Mouse (Mus musculus) limb, embryonic 10.5 days (tissue): ENCODE results near the gene Mterf1b. TPM values are rescaled to one million over a fixed set of nuclear protein-coding genes. Genes with fewer than 3 reads are reported as not detected.
"Not testable (repeated sequence)": the region's sequence is repeated elsewhere in the genome, so short reads cannot be mapped to it uniquely, and the experiment has no call there.

Experiments used
- DNase-seq: peaks from one replicate; pipeline ENCODE4 v3.0.0-alpha.2; 2017; ENCODE audit warnings: low spot score
- H3K27ac ChIP-seq: fragments of 300-500 bp; sonication (generic); 2 replicates; pipeline ENCODE4 v1.5.1; 2016; ENCODE audit warnings: mild to moderate bottlenecking
- H3K27me3 ChIP-seq: fragments of 300-500 bp; sonication (generic); 2 replicates; pipeline ENCODE4 v1.6.1; 2016; ENCODE audit warnings: low read depth, mild to moderate bottlenecking; ENCODE audit not compliant: poor library complexity, severe bottlenecking
- H3K36me3 ChIP-seq: fragments of 300-500 bp; sonication (generic); 2 replicates; pipeline ENCODE4 v1.6.1; 2016; ENCODE audit warnings: mild to moderate bottlenecking, moderate library complexity
- H3K4me1 ChIP-seq: fragments of 300-500 bp; sonication (generic); 2 replicates; pipeline ENCODE4 v1.6.1; 2016
- H3K4me3 ChIP-seq: fragments of 300-500 bp; sonication (generic); 2 replicates; pipeline ENCODE4 v1.5.1; 2016; ENCODE audit warnings: mild to moderate bottlenecking, moderate library complexity
- H3K9me3 ChIP-seq: fragments of 300-500 bp; sonication (generic); replicated peaks from 2 replicates; pipeline ENCODE4 v1.6.1; 2016; ENCODE audit warnings: mild to moderate bottlenecking
- WGBS: fragments of 180-500 bp; shearing (Covaris S2); methylation state at CpG from one replicate; pipeline ENCODE4 v1.1.7; 2016; 5-methylcytosine and 5-hydroxymethylcytosine counted together
- polyA plus RNA-seq: library from polyadenylated mRNA; unstranded; fragments of >200 nt; fragmentation: Nextera tagmentation; extraction: Ambion mirVana; gene quantifications from 2 replicates; pipeline ENCODE4 v1.2.1, GENCODE M21; 2016

Mterf1b gene
- polyA plus RNA-seq: 2.6 and 3.4 TPM in 2 replicates

DNA sequence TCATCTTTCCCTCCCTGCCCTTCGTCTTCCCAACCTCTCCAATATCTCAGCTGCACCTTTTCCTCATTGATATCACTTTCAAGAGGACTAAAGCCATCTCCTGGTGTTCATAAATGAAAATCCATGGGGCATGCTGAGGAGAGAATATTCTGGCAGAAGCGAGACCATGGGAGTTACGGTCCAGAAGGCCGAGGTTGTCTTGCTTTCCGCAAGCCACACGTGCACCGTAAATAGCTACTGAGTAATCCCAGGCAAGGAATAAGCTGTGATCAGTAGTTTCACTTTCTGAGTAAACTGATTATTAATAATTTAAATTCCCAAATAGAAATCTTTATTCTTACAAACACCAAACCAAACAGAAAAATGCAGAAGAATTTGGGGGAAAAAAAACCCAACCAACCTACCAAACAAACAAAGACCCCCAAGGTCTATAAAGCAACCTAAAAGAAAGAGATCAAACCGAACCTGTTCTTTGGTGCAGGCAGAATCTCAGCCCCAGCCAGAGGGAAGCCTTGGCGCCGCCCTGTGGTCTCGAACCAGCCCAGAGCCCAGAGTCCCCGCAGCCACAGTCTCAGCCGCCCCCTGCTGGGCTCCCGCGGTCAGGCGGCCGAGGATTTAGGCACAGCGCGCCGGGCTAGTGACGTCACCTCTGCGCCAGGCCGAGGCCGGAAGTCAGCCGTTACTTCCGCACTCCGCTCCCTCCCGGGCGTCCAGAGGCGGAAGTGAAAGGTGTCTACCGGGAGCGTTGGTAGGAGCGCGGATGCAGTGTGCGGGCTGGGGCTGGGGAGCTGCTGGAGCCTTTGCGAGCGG, at the start of gene Mterf1b:
Mterf1b (plus strand) TSS at position 697 of the 810 bp plus-strand sequence.
- 58% methylated on average over 12 of the region's 37 CpGs for WGBS
- H3K4me3 ChIP-seq: peak within 1 kb of the TSS; percentile 48
- not testable (repeated sequence) for H3K36me3 ChIP-seq, H3K27me3 ChIP-seq, H3K4me1 ChIP-seq, H3K9me3 ChIP-seq, DNase-seq, H3K27ac ChIP-seq

- not testable (repeated sequence) for H3K27me3 ChIP-seq, H3K4me3 ChIP-seq, H3K9me3 ChIP-seq, H3K27ac ChIP-seq, H3K4me1 ChIP-seq, H3K36me3 ChIP-seq
- DNase-seq: peak; percentile 21
- WGBS: 94% methylated on average over 5 of the region's 5 CpGs
Measured at GRCm38 (mm10) chr5:4159418-4160071, 32.6 kb upstream of the Mterf1b start.

DNA sequence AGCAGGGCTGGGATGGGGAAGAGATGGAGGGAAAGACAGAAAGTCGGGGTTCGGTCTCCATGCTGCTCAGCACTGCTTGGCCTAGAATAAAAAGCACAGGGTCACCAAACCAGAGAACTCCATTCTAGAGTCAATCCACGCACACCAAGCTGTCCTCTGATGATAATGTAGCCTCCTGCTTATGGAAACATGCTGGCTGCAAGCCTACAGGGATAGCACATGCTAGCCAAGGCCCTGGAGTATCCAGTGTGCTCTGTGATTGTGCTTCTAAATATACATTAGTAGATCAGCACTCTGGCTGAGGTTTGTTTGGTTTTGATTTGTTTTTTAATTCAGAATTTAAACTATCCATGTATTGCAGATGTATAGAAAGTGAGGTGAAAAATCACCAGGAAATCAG, 30.6 kb upstream of the Mterf1b start:
- Histone ChIP-seq H3K4me1 (no peaks in the 10 kb centered on the region), H3K36me3 (no peaks in the 10 kb centered on the region), H3K4me3 (no peak overlapping the region), H3K9me3 (no peaks in the 10 kb centered on the region), H3K27me3 (no peaks in the 10 kb centered on the region), H3K27ac (no peak overlapping the region)
- DNase-seq: peak; percentile 13
- 88% methylated on average over 3 of the region's 3 CpGs for WGBS

DNA sequence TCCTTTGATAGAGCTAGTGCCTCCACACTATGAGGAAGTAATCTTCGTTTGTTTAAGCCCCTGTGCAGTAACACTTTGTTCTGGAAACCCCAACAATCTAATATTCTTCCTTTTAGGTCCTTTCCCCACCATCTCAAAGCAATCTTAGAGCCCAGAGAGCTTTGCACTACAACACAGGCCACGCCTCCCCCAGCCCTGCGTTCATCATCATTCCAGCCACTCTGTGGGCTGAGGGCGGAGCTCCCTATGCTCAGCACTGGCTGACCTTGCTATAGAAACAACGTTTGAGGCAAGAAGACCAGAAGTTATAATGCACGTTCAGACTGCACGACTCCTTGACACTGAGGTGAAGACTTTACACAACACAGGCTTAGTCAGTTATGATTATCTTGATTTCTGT, 29.7 kb upstream of the Mterf1b start:
- no peaks in the 10 kb centered on the region for H3K9me3 ChIP-seq
- H3K4me1 ChIP-seq: no peaks in the 10 kb centered on the region
- 70% methylated on average over 7 of the region's 7 CpGs for WGBS
- DNase-seq: peak; percentile 21
- no peak overlapping the region for H3K27ac ChIP-seq
- H3K27me3 ChIP-seq: no peaks in the 10 kb centered on the region
- no peaks in the 10 kb centered on the region for H3K36me3 ChIP-seq
- H3K4me3 ChIP-seq: no peak overlapping the region

DNA sequence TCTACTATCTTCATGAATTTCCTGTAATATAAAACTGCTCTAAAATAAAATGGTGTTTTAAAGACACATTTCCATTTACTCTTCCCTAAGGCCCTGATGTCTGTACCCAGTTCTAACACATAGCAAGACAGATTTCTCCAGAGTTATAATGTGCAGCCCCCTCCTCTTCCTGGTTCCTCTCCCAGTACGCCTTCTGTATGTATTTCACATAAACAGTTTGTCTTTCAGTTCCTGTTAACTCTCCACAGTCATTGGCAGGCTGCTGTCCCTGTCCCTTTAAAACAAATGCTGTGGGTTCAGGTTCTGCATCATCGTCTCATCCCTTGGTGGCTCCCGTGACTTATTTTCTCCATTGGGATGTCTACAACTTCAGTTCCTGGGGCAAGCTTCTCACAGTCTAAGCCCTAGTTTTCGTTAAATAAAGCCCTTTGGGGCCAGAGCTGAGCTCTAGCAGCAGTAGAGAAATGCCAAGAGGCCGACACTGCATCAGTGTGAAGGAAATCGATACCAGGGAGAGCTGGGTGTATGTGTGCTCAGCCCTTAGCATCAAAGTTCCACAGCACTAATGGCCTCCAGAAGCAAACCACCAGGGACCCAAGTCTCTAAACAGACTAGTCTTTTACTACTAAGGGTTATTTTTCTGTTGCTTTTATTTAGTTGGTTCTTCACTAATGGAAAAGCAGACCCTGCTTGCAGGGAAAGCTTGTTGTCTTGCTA, 24.2 kb upstream of the Mterf1b start:
- 82% methylated on average over 6 of the region's 6 CpGs for WGBS
- not testable (repeated sequence) for H3K36me3 ChIP-seq

GRCm38 (mm10) chr5:4168530-4168926, 23.6 kb upstream of the Mterf1b start:
- not testable (repeated sequence) for H3K27ac ChIP-seq, H3K4me3 ChIP-seq, H3K9me3 ChIP-seq, DNase-seq, H3K27me3 ChIP-seq, H3K4me1 ChIP-seq, H3K36me3 ChIP-seq
- WGBS: 92% methylated on average over 4 of the region's 4 CpGs

More for the DNA sequence above, 24.2 kb upstream of the Mterf1b start:
- H3K4me1 ChIP-seq, H3K9me3 ChIP-seq, H3K27me3 ChIP-seq, H3K4me3 ChIP-seq, H3K27ac ChIP-seq: not testable (repeated sequence)
- DNase-seq: peak; percentile 12

DNA sequence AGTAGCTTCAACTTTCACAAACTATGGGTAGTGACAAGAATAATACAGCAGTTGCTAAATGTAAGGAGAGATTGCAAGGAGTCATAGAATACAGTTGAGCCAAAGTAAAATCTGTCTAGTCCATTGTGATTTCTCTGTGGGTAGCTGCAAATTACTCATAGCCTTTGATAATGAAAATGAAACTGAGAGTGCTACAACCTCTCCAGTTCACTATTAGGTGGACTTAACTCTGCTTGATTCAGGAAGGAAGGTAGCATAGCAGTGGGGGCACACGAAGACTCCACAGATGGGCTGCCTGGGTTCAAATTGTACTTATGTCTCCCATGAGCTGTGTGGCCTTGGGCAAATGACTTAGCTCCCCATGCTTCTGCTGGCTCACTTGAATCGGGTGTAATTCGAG, 15.7 kb upstream of the Mterf1b start:
- not testable (repeated sequence) for H3K27ac ChIP-seq, H3K4me1 ChIP-seq, H3K4me3 ChIP-seq, H3K27me3 ChIP-seq, H3K9me3 ChIP-seq, H3K36me3 ChIP-seq
- WGBS: 91% methylated on average over 3 of the region's 3 CpGs
- DNase-seq: peak; percentile 4

DNA sequence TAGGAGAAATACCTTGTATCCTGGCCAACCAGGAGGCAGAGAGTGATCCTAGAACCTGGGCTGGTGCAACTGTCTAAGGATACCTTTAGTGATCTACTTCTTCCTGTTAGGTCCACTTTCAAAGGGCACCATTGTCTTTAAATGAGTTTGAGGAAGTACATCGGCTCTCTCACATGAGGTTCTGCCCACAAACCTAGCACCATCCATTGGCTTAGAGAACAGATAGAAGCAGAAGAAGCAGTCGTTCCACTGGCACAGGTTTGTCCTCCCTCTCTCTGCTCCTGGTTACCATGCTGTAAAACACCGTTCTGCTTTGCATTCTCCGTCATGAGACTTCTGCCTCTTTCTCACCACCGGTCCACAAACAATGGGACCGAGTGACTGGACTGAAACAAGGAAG, 12.8 kb upstream of the Mterf1b start:
- Histone ChIP-seq H3K4me3 (no peak overlapping the region), H3K36me3 (no peaks in the 10 kb centered on the region), H3K4me1 (no peaks in the 10 kb centered on the region), H3K27me3 (no peaks in the 10 kb centered on the region), H3K27ac (no peak overlapping the region), H3K9me3 (no peaks in the 10 kb centered on the region)
- WGBS: 90% methylated on average over 6 of the region's 6 CpGs
- DNase-seq: no peak

- 73% methylated on average over 4 of the region's 4 CpGs for WGBS
- Histone ChIP-seq H3K9me3 (no peaks in the 10 kb centered on the region; the same call in 1 of the 2 replicates), H3K27me3 (no peaks in the 10 kb centered on the region), H3K4me3 (no peak overlapping the region), H3K36me3 (no peaks in the 10 kb centered on the region), H3K27ac (no peak overlapping the region), H3K4me1 (no peaks in the 10 kb centered on the region)
- no peak for DNase-seq
Measured at GRCm38 (mm10) chr5:4186815-4187214, 5.4 kb upstream of the Mterf1b start.

DNA sequence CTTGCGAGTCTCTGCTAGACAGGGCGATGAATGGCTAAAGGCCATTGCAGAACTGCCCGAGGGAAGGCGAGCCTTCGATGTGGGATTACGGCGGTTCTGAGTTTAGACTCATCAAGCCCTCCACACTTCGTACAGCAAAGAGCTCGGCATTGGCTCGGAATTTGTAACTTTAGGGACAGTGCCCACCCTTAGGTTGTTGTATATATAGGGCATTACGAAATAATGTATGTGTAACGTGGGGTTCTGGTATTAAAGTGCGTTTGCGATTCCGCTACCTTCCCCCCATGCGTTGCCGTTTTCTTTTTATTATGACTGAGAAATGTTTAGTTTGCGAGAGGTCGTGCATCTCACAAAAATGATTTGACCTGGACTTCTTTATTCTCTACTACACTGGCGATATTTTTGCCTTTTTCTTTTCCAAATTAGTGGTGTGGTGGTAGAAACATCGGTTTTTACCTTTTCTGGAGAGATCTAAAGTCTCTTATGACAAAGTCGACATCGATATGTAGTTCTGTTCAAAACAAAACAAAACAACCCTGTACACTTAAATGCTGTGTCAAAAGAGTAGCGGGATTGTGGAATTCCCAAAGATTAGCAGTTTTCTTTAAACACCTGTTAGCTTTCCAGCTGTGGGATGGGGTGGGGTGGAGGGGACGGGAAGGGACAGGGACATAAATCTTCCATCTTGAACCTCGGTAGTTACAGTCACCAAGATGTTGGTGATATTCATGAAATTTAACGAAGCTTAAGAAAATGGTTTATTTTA, 497 bp downstream of the Mterf1b start:
- not testable (repeated sequence) for H3K4me1 ChIP-seq, H3K27ac ChIP-seq, DNase-seq, H3K9me3 ChIP-seq, H3K36me3 ChIP-seq, H3K27me3 ChIP-seq
- WGBS: 10% methylated on average over 15 of the region's 27 CpGs
- H3K4me3 ChIP-seq: peak overlapping the region; percentile 48

DNA sequence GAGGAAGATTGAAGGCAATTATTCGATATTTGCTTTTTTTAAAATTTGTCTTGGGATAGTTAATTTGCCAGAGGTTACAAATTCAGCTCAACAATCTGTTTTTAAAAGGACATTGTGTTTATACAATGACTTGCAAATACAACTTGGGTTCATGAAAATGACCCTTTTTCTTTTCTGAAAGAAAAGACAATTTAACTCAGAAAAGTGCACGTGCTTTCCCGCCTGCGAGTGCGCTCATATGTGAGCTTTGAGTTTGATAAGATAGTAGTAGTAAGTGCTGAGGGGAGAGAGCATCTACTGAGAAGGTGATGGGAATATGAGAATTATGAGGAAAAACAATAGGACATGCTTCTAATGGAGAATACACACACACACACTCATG, 1.1 kb downstream of the Mterf1b start:
- Histone ChIP-seq H3K27me3 (no peaks in the 10 kb centered on the region), H3K4me3 (peak overlapping the region; percentile 48), H3K36me3 (no peaks in the 10 kb centered on the region), H3K9me3 (no peaks in the 10 kb centered on the region; the same call in 1 of the 2 replicates), H3K27ac (no peak overlapping the region), H3K4me1 (peaks cover 7% of the 10 kb centered on the region)
- 95% methylated on average over 5 of the region's 5 CpGs for WGBS
- DNase-seq: no peak

- no peak for DNase-seq
- no peaks in the 10 kb centered on the region for H3K27me3 ChIP-seq
- WGBS: 91% methylated on average over 1 of the region's 1 CpGs
- H3K36me3 ChIP-seq: no peaks in the 10 kb centered on the region
- peaks cover 7% of the 10 kb centered on the region for H3K4me1 ChIP-seq
- no peaks in the 10 kb centered on the region; the same call in 1 of the 2 replicates for H3K9me3 ChIP-seq
- H3K27ac ChIP-seq: no peak overlapping the region
- no peak overlapping the region for H3K4me3 ChIP-seq
Measured at GRCm38 (mm10) chr5:4194166-4194565, 2.0 kb downstream of the Mterf1b start.
